Mouse (Mus musculus) thymus, adult 2 months (tissue): ENCODE data around the gene Creld1. TPM values are rescaled to one million over a fixed set of nuclear protein-coding genes. Genes with fewer than 3 reads are reported as not detected.

Experiments
- DNase-seq: peaks from one replicate; pipeline ENCODE4 v3.0.0; 2021
- H3K27ac ChIP-seq: fragments of 200-500 bp; 2 replicates; pipeline ENCODE4 v1.5.1; 2012; ENCODE audit warnings: low read length, control low read depth; ENCODE audit not compliant: control insufficient read depth, insufficient read depth
- H3K27me3 ChIP-seq: fragments of 200-500 bp; 2 replicates; pipeline ENCODE4 v1.6.1; 2012; ENCODE audit warnings: mild to moderate bottlenecking, low read length, moderate library complexity, mixed read lengths; ENCODE audit not compliant: control insufficient read depth, insufficient read depth
- H3K36me3 ChIP-seq: fragments of 200-500 bp; 2 replicates; pipeline ENCODE4 v1.6.1; 2012; ENCODE audit warnings: mild to moderate bottlenecking, low read length, moderate library complexity; ENCODE audit not compliant: control insufficient read depth, insufficient read depth
- H3K4me1 ChIP-seq: fragments of 200-500 bp; replicated peaks from 2 replicates; pipeline ENCODE4 v1.6.1; 2012; ENCODE audit warnings: low read length; ENCODE audit not compliant: control insufficient read depth, insufficient read depth
- H3K4me3 ChIP-seq: fragments of 200-500 bp; 2 replicates; pipeline ENCODE4 v1.5.1; 2012; ENCODE audit warnings: mild to moderate bottlenecking, low read length, control low read depth, moderate library complexity; ENCODE audit not compliant: control insufficient read depth, insufficient read depth
- CTCF ChIP-seq: fragments of 200-500 bp; IDR thresholded peaks from 2 replicates; pipeline ENCODE4 v1.5.1; 2012; ENCODE audit warnings: mild to moderate bottlenecking, control low read depth, low read length, moderate library complexity, borderline replicate concordance; ENCODE audit not compliant: control insufficient read depth, poor library complexity, insufficient read depth; ENCODE audit errors: extremely low read depth
- POLR2A ChIP-seq: fragments of 200-500 bp; IDR thresholded peaks from 2 replicates; pipeline ENCODE4 v1.6.1; 2012; ENCODE audit warnings: mild to moderate bottlenecking, low read length, control low read depth, moderate library complexity; ENCODE audit not compliant: control insufficient read depth, poor library complexity, insufficient read depth; ENCODE audit errors: extremely low read depth
- WGBS: fragments of 180-500 bp; shearing (Covaris S2); methylation state at CpG from one replicate; pipeline ENCODE4 v1.1.7; 2018; 5-methylcytosine and 5-hydroxymethylcytosine counted together
- polyA plus RNA-seq: library from polyadenylated mRNA; depleted of rRNA; stranded (reverse); fragments of >200 nt; gene quantifications from 2 replicates; pipeline ENCODE4 v1.2.3, GENCODE M21; 2012

Creld1 gene
- polyA plus RNA-seq, 1 experiment = 16.1 TPM

DNA sequence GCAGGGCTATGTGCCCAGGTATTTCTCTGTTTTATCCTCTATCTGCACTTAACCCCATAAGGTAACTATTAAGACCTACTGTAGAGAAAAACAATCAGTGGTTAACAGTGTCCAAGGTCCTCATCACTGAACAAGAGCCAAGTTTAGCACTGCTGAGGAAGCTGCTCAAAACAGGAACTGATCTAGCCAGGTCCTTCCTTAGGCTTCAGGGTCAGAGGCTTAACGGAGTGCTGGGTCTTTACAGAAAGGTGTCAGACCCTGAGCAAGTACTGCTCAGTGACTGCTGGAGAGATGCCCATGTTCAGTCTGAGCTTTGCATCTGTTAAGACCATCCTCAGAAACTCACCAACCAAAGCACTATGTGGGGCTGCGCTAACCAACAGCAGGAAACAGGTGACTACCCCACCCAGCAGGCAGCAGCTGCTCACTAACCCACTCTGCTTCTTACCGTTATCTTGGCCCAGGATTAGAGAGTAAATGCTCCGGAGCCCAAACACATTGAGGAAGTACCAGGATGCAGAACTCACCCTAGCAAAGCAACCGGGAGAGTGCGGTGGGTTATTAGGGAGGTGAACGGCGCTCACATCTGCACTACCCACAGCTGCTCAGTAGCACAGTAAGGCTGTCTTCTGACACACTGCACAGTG is 34.5 kb downstream of the Creld1 start:
- peak; percentile 55 for DNase-seq
- TF ChIP-seq POLR2A (no peak), CTCF (no peak)
- 4% methylated on average over 8 of the region's 8 CpGs for WGBS
- Histone ChIP-seq H3K27me3 (no peaks in the 10 kb centered on the region), H3K4me3 (peak overlapping the region; percentile 3; the same call in 1 of the 2 replicates), H3K36me3 (peaks cover 70% of the 10 kb centered on the region), H3K27ac (peak overlapping the region; percentile 94), H3K4me1 (peaks cover 20% of the 10 kb centered on the region)

DNA sequence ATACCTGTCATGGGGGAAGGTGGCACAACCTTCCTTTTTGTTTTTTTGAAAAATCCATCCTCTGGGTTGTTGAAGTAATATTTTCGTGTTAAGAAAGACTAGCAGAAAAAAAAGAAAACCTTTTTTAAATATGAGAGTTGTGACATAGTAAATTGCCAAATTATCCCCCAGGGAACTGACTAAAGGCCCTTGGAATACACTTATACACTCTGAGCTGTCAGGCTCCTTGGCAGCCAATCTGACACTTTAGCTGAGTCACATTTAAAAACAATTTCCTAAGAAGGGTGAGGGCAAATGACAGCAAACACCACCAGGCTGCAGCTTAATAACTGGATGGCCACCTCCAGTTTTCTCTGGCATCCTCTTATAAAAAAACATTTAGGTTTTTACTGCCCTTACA is 39.2 kb downstream of the Creld1 start:
- Histone ChIP-seq H3K36me3 (peaks cover 42% of the 10 kb centered on the region), H3K4me3 (no peak overlapping the region), H3K4me1 (peaks cover 12% of the 10 kb centered on the region), H3K27ac (no peak overlapping the region), H3K27me3 (no peaks in the 10 kb centered on the region)
- DNase-seq = no peak
- 90% methylated on average over 1 of the region's 1 CpGs for WGBS
- TF ChIP-seq CTCF (no peak), POLR2A (no peak)

DNA sequence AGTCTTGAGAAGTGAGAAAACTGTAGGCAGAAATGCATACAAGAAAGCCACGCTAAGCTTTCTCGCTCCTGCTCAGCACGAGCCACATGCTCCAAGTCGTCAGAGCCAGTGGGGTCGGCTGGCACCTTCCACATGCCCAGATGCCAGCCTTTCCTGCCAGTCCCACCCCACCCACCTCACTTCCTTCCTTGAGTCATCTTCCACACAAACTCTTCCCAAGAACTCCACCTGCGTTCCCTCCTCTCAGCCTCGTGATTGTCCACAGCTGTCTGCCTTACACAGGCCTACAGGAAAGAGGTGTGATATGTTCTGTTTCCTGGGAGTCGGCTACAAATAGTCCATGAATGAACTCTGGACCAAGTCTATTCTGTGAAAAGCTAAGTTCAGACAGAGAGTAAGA is 40.3 kb downstream of the Creld1 start:
- no peak overlapping the region for H3K27ac ChIP-seq
- H3K4me3 ChIP-seq = no peak overlapping the region
- TF ChIP-seq CTCF = no peak
- WGBS = 54% methylated on average over 8 of the region's 8 CpGs
- H3K27me3 ChIP-seq = no peaks in the 10 kb centered on the region
- DNase-seq = no peak
- H3K4me1 ChIP-seq = peaks cover 2% of the 10 kb centered on the region
- peaks cover 41% of the 10 kb centered on the region for H3K36me3 ChIP-seq

DNA sequence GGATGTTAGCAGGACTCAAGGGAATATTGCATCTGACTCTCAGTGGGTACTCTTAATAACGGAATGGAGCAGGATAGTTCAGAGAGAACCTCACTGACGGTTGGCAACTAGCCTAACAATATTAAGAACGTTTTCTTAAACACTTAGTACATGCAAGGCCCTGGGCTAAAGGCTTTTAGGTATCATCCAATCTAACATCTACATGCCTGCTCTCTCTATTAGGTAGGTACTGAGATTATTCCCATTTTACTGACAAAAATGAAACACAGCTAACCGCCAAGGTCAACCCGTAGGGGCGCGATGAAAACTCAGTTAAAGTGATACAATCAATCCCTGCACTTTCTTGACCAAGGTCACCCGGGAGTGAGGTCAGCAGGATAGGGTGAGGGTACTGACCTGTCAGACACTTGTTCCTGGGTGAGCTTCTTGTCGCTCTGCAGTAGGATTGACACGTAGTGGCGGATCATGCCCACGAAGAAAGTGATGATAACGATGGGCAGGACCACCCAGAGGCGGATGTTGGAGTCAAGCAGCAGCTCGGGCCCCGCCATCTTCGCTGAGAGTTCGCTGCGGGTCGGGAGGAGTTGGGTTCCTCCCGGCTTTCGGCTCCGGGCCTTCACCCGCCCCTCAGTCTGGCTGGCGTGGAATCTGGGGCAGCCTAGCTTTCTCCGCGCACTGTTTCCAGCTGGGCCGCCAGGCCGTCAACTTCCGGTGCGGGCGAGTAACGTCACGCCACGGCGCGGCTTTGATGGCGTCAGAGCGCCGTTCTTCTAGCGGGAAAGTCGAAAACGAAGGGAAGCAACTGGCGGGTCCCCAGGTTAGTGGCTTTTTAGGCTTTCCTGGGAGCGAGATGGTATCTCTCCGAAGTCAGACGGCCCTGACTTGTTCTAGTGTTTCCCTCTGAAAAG is 48.1 kb downstream of the Creld1 start, which contains the start of the genes Emc3 and Fancd2:
Gene Emc3 (minus strand): TSS at position 721 of the 908 bp plus-strand sequence.
Gene Fancd2 (plus strand): TSS at position 751 of the 908 bp plus-strand sequence.
- peak; percentile 94 for DNase-seq
- Histone ChIP-seq H3K36me3 (no peaks in the 10 kb centered on the region; the same call in 1 of the 2 replicates), H3K4me3 (peak within 1 kb of the TSS; percentile 77), H3K4me1 (peaks cover 11% of the 10 kb centered on the region), H3K27ac (0 out of 2 replicates have a peak within 1 kb of the TSS, but pooled peaks have one; percentile 2), H3K27me3 (no peaks in the 10 kb centered on the region)
- whole genome bisulfite sequencing = 1% methylated on average over 47 of the region's 47 CpGs
- TF ChIP-seq POLR2A = peak; percentile 56
- 0 out of 2 replicates have a peak, but pooled peaks have one; percentile 42 for TF ChIP-seq CTCF

DNA sequence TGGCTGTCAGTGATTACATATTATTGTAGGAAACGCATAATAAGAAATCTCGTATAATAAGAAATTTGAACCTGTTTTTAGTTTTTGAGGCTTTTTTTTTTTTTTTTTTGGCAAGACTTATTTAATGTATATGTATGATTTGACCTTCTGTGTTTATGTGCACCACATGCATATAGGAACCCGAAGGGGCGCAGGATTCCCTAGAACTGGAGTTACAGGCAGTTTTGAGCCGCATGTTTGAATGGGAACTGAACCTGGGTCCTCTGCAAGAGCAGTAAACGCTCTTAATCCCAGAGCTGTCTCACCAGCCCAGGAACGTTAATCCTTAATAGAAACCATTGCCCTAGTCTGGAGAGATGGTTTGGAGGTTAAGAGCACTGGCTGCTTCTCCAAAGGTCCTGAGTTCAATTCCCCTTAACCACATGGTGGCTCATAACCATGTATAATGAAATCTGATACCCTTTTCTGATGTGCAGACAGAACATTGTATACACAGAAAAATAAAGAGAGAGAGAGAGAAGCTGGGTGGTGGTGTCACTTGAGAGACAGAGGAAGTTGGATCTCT is 48.8 kb downstream of the Creld1 start:
- Histone ChIP-seq H3K4me3 (peak overlapping the region; percentile 77), H3K4me1 (peaks cover 11% of the 10 kb centered on the region), H3K27me3 (no peaks in the 10 kb centered on the region), H3K27ac (no peak overlapping the region), H3K36me3 (no peaks in the 10 kb centered on the region)
- DNase-seq = no peak
- no peak for TF ChIP-seq CTCF
- TF ChIP-seq POLR2A = no peak
- 9% methylated on average over 7 of the region's 7 CpGs for WGBS

DNA sequence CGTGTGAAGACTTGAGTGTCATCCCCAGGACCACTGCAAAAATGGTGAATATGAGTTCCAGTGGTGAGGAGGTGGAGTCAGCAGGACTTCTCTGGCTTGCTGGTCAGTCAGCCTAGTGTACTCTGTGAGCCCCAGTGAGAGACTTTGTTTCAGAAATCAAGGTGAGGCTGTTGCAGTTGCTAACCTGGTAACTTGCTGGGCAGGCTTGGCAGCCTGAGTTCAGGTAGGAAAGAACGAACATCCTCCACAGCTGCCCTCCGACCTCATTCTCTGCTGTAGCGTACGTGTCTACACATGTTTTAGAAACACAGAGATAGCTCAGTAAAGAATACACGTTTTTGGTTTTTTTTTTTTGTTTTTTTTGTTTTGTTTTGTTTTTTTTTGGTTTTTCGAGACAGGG is 51.8 kb downstream of the Creld1 start:
- 91% methylated on average over 7 of the region's 7 CpGs for WGBS
- Histone ChIP-seq H3K4me3 (no peak overlapping the region), H3K27me3 (no peaks in the 10 kb centered on the region), H3K36me3 (no peaks in the 10 kb centered on the region), H3K27ac (no peak overlapping the region), H3K4me1 (peaks cover 9% of the 10 kb centered on the region)
- TF ChIP-seq CTCF (no peak), POLR2A (no peak)
- no peak for DNase-seq
